Mouse (Mus musculus) kidney, adult 9 months (tissue): ENCODE data around the gene Trim71.
A peak's percentile ranks its signal among the peaks of the same experiment; 100 is the strongest.

ENCODE experiments used
- DNase-seq: peaks from one replicate; pipeline ENCODE4 v3.0.0; 2022

Gene Trim71

GRCm38 (mm10) chr9:114556276-114556855 lies 7.8 kb downstream of the Trim71 start:
- DNase-seq: no peak

GRCm38 (mm10) chr9:114554355-114554979 lies 9.7 kb downstream of the Trim71 start:
- DNase-seq: no peak

- DNase-seq: no peak
Measured at GRCm38 (mm10) chr9:114553828-114554227, 10.3 kb downstream of the Trim71 start.

- DNase-seq: no peak
Measured at GRCm38 (mm10) chr9:114550033-114550432, 14.1 kb downstream of the Trim71 start.

- no peak for DNase-seq
Measured at GRCm38 (mm10) chr9:114549117-114549516, 15.1 kb downstream of the Trim71 start.

GRCm38 (mm10) chr9:114548496-114548895 lies 15.7 kb downstream of the Trim71 start:
- peak; percentile 62 for DNase-seq

GRCm38 (mm10) chr9:114547643-114548077 lies 16.5 kb downstream of the Trim71 start:
- DNase-seq: peak; percentile 69

GRCm38 (mm10) chr9:114546765-114547164 lies 17.4 kb downstream of the Trim71 start:
- DNase-seq: no peak

- peak; percentile 35 for DNase-seq
Measured at GRCm38 (mm10) chr9:114544754-114545393, 19.3 kb downstream of the Trim71 start.

GRCm38 (mm10) chr9:114543882-114544753 lies 20.1 kb downstream of the Trim71 start:
- peak; percentile 69 for DNase-seq

GRCm38 (mm10) chr9:114541279-114541741 lies 22.9 kb downstream of the Trim71 start:
- DNase-seq: no peak

GRCm38 (mm10) chr9:114538996-114539563 lies 25.1 kb downstream of the Trim71 start:
- peak; percentile 38 for DNase-seq

GRCm38 (mm10) chr9:114536628-114537027 lies 27.5 kb downstream of the Trim71 start:
- DNase-seq: no peak

GRCm38 (mm10) chr9:114534747-114535517 lies 29.2 kb downstream of the Trim71 start:
- no peak for DNase-seq

- no peak for DNase-seq
Measured at GRCm38 (mm10) chr9:114533848-114534247, 30.3 kb downstream of the Trim71 start.

GRCm38 (mm10) chr9:114531276-114531675 lies 32.9 kb downstream of the Trim71 start:
- DNase-seq: peak; percentile 35

GRCm38 (mm10) chr9:114528680-114529048 lies 35.5 kb downstream of the Trim71 start:
- no peak for DNase-seq

- peak; percentile 44 for DNase-seq
Measured at GRCm38 (mm10) chr9:114527992-114528679, 36.0 kb downstream of the Trim71 start.

- peak; percentile 50 for DNase-seq
Measured at GRCm38 (mm10) chr9:114527085-114527484, 37.1 kb downstream of the Trim71 start.

GRCm38 (mm10) chr9:114526581-114526980 lies 37.6 kb downstream of the Trim71 start:
- no peak for DNase-seq

- no peak for DNase-seq
Measured at GRCm38 (mm10) chr9:114525891-114526290, 38.3 kb downstream of the Trim71 start.
